Mouse (Mus musculus): ENCODE data around the gene Tmem213. TPM values are rescaled to one million over a fixed set of nuclear protein-coding genes. Genes with fewer than 3 reads are reported as not detected.
A peak's percentile ranks its signal among the peaks of the same experiment; 100 is the strongest.

Gene Tmem213
- total and polyA plus RNA-seq, 3 experiments = not detected

DNA sequence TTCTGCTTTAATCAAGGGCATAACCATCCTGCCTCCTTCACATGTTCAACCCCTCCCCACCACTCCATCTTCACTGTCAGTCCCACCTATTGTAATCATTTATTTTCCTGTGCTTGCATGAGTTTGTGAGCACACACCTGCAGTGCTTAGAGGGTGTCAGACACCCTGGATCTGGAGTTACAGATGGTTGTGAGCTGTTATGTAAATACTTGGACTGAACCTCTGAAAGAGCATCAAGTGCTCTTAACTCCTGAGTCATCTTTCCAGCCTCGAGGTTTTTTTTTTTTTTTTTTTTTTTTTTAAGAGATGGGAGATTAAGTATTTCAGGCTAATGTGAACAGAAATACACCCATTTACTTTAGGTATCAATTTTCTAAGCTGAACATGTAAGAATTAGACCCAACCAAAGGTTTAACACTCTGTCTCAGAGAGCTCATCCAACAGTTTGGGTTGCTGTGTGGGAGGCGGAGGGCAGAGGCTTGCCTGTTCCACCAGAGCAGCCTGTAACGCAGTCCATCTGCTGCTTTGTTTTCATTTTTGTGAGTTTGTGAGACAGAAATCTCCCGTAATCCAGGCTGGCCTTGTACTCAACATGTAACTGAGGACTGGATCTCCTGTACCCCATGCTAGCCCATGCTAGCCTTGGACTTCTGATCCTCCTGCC, 7.2 kb downstream of the Tmem213 start:
- DNase-seq = no peak

- no peak for DNase-seq
Observed at GRCm38 (mm10) chr6:38118341-38118740, 9.3 kb downstream of the Tmem213 start.

DNA sequence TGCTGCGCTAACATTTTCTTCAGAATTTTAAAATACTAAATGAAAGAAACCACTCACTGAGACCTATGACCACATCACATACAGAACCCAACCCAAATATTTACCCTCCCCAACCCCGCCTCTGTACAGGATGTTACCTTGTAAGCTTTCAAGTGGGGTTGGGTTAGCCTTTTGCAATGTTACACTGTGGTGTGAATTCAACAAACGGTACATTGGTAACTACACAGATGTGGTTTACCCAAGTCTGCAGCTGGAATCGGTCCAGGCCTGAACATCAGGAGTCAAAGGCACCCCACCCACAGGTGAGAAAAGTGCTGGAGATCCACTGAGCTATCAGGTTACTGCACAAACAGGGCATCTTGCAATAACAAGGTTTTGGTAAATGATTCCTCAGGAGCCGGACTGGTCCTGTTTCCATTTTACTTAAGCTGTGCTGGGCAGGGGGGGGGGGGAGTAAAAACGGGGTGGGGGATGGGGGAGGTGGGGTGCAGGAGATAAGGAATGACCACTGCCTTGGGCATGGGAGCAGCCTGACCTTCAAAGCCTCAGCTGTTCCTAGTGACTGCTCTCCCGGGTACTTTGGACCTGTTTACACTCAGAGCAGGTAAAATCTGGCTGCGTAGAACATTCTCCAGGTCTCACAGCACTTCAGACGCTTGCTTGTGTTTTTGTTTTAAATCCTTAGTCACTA, 11.8 kb downstream of the Tmem213 start:
- DNase-seq = no peak

- no peak for DNase-seq
Observed at GRCm38 (mm10) chr6:38121843-38122242, 12.8 kb downstream of the Tmem213 start.

GRCm38 (mm10) chr6:38122791-38123190, 13.7 kb downstream of the Tmem213 start:
- no peak for DNase-seq

DNA sequence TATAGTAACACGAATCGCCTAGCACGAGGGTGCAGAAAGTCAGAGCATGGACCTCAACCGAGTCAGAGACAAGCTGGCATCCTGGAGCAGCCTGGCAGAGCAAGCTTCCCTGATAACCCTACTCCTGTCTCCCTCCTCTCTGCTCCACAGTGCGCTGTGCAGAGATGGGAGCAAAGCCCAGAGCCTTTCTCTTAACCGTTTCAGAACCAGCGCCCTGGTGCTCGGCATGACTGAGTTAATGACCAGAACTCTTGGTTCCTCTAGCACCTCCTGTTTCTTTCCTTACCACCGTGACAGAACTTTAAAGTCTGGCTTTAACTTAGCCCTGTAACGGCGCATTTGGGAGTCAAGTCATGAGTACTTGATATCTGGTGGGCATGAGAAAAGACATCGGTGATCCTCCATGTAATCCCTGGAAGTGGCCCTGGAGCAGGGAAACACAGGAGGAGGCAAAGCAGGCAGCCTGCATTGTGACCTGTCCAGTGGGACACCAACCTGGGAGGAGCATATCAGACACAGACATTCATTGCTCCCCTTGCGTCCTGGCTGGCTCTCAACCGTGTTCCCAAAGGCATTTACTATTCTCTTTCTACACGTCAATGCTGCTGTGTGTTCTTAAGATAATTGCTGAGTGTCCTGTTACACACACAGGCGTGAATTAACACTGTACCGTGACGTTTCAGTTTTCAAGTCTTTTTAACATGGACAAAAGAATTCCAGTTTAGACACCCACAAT, 14.6 kb downstream of the Tmem213 start:
- no peak for DNase-seq

DNA sequence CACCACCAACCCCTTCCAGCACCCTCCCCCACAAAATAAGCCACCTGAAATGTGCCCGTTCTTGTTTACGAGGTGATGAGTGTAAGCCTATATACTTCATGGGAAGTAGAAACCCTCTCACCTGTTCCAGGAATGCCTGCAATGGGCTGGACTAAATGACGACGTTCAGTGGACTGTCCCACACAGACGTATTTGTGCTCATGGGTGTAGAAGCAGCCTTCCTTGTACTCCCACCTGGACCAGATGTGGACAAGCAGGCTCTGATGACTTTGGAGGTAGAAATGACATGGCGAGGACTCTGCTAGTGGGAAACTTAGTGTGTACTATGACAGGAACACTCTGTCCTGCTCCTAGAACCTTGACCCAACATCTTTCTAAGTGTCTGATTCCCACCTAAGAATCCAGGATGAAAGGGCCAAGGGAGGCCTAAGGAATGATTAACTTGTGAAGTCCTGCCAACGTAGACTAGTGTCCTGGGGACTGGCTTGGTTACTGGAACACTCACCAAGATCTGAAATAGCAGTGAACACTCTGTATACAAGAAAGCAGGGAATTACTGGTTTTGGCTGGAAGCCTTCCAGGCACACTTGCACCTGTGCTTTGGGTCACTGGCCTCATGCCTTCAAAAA, 15.3 kb downstream of the Tmem213 start, which contains the start of gene Atp6v0a4:
Gene Atp6v0a4 (minus strand): TSS at position 380 of the 629 bp plus-strand sequence.
- no peak for DNase-seq

DNA sequence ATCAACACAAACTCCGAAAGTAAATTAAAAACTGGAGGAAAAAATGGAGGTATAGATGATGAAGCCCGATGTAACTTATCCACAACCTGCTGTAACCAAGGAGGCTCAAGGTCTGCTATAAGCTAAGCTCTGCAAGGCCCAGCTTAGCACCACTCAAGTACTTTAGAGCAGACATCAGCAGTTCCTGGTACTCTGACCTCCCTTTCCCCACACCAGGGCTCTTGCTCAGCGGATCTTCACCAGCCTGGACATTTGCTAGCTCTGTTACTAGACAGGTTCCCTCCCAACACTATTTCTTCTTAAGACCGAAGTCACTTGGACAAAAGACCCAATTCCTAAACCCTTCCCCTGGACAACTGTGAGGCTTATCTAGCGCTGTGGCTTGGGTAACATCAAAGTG, 15.8 kb downstream of the Tmem213 start:
- no peak for DNase-seq

DNA sequence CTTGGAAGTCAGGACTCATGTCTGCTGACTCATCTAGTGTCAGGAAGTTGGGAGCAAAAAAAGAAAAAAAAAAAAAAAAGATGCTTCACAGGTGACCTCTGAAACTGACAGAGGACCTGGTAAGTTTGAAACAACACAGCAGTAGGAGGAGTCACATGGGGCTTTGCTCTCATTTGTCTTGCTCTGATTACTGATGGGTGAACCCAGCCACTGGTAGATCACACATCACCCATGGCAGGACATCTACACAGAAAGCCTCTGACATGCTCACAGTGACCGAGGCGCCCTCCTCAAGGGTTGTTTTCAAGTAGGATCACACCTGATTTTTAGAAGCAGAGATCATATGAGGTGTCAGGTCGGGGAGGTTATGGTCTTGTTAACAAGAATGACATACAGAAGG, 16.4 kb downstream of the Tmem213 start:
- DNase-seq = no peak

- no peak for DNase-seq
Observed at GRCm38 (mm10) chr6:38128115-38128514, 19.1 kb downstream of the Tmem213 start.

DNA sequence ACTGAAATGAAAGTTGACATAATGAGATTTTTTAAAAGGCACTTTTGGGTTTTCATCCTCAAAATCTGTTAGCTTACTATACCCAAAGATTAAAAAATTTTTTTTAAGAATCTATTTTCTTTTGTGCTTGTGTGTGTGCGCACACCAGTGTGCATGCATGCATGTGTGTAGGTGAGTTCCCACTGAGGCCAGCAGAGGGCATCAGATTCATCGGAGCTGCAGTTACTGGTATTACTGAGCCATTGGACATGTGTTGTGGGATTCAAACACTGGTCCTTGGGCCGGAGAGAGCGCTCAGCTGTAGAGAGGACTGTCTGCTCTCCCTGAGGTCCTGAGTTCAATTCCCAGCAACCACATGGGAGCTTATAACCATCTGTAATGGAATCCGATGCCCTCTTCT, 20.8 kb downstream of the Tmem213 start:
- no peak for DNase-seq

DNA sequence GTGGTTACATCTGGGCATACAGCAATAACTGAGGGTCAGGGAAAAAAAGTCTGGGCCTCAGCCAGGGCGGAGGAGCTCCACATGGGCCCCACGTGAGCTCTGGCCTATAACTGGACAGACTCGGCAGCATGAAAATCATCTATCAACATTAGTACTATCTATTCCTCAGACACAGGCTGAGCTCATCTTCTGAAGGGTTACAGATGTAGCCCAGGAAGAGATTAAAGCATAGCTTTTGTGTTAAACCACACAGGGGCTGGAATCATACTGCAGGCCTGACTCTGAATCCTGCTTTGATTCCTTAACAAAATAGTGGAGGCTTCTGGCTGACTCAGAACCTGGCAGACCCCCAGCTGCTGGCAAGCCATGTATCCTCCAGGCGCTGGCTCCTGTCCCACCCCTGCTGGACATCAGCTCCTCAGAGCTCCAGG, 22.8 kb downstream of the Tmem213 start:
- DNase-seq = peak; percentile 88

GRCm38 (mm10) chr6:38134806-38135559, 25.9 kb downstream of the Tmem213 start:
- DNase-seq = peak; percentile 77

- no peak for DNase-seq
Observed at GRCm38 (mm10) chr6:38139086-38139485, 30.0 kb downstream of the Tmem213 start.

DNA sequence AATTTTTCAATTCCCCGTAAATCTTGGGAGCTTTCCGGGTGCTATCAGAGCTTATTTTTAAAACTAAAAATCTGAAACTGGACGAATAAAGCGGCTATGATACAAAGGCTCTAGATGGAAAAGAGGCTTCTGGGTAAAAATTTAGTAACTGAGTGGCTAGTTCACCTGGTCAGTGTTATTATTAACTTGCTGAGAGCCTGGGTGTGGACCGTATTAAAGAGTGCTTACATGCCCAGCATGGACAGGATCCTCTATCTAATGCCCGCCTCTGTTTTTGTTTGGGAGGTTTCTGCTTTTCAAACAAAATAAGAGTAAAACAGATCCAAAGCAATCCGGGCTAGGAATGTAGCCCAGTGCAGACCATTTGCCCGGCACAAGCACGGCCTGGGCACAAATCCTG, 31.3 kb downstream of the Tmem213 start:
- no peak for DNase-seq

- DNase-seq = peak; percentile 60
Observed at GRCm38 (mm10) chr6:38144161-38144998, 35.3 kb downstream of the Tmem213 start.

DNA sequence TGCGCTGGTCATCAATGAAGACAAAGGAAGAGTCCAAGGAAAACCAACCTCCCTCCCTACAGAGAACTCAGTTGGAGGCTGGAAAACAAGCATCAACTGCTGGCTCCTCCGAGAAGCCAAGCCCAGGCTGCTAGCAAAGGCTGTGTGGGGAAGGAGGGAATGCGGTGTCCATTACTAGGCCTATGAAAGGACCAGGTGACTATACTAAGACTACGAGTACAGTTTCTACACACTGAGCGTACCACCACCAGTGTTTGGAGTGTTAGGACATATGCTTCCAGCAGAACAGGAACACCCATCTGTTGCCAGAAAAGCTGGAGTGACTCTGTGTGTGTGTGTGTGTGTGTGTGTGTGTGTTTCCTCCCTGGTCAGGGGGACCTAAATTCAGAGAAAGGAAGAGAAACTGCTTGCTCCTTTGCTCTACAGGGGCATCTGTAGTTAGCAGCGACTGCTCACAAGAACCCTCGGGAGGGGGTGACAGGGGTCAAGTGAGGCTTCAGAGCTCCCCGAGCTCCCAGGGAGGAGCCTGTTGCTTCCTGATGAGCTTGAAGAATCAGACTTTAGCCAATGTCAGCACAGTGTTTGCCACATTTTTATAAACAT, 36.5 kb downstream of the Tmem213 start:
- no peak for DNase-seq

DNA sequence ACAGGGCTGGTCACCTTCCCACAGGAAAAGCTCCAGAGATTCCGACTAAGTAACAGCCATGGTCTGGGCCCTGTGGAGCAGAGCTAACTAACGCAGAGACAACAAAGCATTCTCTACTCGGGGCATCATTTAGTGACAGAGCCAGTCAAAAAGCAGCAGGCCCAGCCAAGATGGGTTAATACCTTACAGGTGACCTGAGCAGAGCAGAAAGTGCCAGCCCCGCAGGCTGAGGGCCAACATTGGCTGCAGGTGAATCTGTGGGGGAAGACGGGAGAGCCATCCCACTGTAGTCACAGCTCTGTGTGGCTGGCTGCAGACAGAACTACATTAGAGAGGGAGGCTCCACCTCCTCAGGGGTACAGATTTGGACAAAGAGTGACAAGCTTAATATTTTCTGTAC, 38.2 kb downstream of the Tmem213 start:
- no peak for DNase-seq

DNA sequence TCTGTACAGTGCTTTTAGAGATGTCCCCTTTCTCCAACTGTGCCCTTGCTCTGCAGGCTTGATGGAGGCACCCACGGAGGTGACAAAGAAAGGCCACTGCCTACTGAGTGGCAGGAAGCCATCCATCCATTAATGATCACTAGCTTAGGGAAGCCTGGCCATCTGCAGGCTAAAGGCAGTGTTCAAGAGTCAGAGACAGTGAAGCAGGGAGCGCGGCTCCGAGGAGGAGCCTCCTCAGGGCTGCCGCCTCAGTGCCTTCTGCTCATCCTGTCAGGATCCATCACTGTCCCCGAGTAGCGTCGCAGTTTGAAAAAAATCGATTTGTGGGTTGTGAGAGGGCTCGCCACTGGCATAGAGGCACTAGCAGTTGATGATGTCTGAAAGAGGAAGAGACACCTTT, 39.6 kb downstream of the Tmem213 start:
- DNase-seq = no peak

DNA sequence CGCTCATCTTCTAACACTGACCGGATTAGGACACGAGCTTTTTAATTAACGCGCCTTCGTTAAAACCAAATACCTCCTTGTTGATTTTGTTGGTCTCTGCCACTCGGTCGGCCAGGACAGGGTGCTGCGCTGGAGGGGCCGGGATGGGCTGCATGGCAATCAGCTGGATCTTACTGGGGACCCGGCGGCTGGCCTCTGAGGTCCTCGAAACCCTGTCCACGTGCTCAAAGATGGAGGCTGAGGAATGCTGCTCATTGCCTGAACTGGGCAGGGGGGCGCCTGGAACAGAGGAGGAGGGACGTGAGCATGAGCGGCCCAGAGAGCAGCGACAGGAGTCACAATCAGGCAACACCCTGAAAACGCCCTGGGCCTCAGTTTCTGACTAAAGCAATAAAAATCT, 40.4 kb downstream of the Tmem213 start:
- no peak for DNase-seq
